In genomic region chr1:71837039-71837648, GRCm38 (mm10) we compare ENCODE assay signal across 11 mouse cellular contexts.
DNase-seq lines count a peak whose midpoint lies in the region; ATAC-seq lines count a peak whose summit lies in the region.
"Had no signal": no experiment of that assay in that cellular context is flagged by ENCODE, and none has a peak within 500 bp of the region (broad histone marks: within the 10 kb centered on the region; RNA-seq: fewer than 3 reads in every experiment).

No protein-coding gene starts in this region.

- WGBS in kidney, embryonic 14.5 days = 35% methylated on average over 20 of the region's 20 CpGs
- 64% methylated on average over 20 of the region's 20 CpGs for WGBS in liver, embryonic 15.5 days (ENCODE audit: insufficient replicate concordance)

- peak; percentile 54; the same call in 1 of the 2 replicates for ATAC-seq in kidney, embryonic 14.5 days (ENCODE audit: low FRiP score, low TSS enrichment)
- ATAC-seq in liver, embryonic 15.5 days (ENCODE audit: insufficient read depth) = peak; percentile 52; the same call in 1 of the 2 replicates

- H3K36me3 ChIP-seq in kidney, embryonic 14.5 days (ENCODE audit: control insufficient read depth, insufficient read depth, low read length) = no peaks in the 10 kb centered on the region
- H3K36me3 ChIP-seq in liver, embryonic 15.5 days (replicated peaks) = no peaks in the 10 kb centered on the region
- H3K36me3 ChIP-seq: forebrain, embryonic 10.5 days had no signal

- peak overlapping the region; percentile 30 for H3K4me2 ChIP-seq in kidney, embryonic 14.5 days (replicated peaks; ENCODE audit: low read depth, low read length)
- peak overlapping the region; percentile 33; the same call in 1 of the 2 replicates for H3K4me2 ChIP-seq in liver, embryonic 15.5 days

- no peak overlapping the region for H3K27ac ChIP-seq in kidney, embryonic 14.5 days (ENCODE audit: low read depth, low read length)
- peak overlapping the region; percentile 41; the same call in 1 of the 2 replicates for H3K27ac ChIP-seq in liver, embryonic 15.5 days (replicated peaks)
- H3K27ac ChIP-seq: macrophage had no signal

- H3K4me3 ChIP-seq in kidney, embryonic 14.5 days (ENCODE audit: low read length) = peak overlapping the region; percentile 10; the same call in 1 of the 2 replicates
- H3K4me3 ChIP-seq in liver, embryonic 15.5 days (replicated peaks) = no peak overlapping the region
- H3K4me3 ChIP-seq: forebrain, embryonic 10.5 days had no signal

- DNase-seq in urinary bladder, postnatal 25 days (ENCODE audit: low spot score) = peak; percentile 24
- DNase-seq in urinary bladder, postnatal 4 days (ENCODE audit: low spot score in 2 of 2) = no peak
- peak; percentile 86 for DNase-seq in yolk sac, embryonic 10.5 days (ENCODE audit: low spot score)
- DNase-seq in layer of hippocampus, postnatal 10 days (ENCODE audit: low spot score in 2 of 2) = no peak
- DNase-seq in heart, adult 8-10 months (ENCODE audit: low spot score) = no peak
- DNase-seq in cerebellum, adult 11-12 months = no peak
- DNase-seq: thymus, postnatal 14 days had no signal

- peaks cover 7% of the 10 kb centered on the region; the same call in 1 of the 2 replicates for H3K4me1 ChIP-seq in kidney, embryonic 14.5 days (ENCODE audit: control insufficient read depth, insufficient read depth, low read length)
- 0 out of 2 replicates have a peak, but pooled peaks cover 6% of the 10 kb centered on the region for H3K4me1 ChIP-seq in liver, embryonic 15.5 days (replicated peaks)

- peaks cover 6% of the 10 kb centered on the region; the same call in 1 of the 2 replicates for H3K9me3 ChIP-seq in kidney, embryonic 14.5 days (ENCODE audit: control insufficient read depth, low read length)
- no peaks in the 10 kb centered on the region for H3K9me3 ChIP-seq in liver, embryonic 15.5 days (replicated peaks)
- H3K9me3 ChIP-seq: forebrain, embryonic 10.5 days had no signal

- H3K27me3 ChIP-seq in kidney, embryonic 14.5 days (ENCODE audit: control insufficient read depth, insufficient read depth, low read length) = no peaks in the 10 kb centered on the region
- no peaks in the 10 kb centered on the region for H3K27me3 ChIP-seq in liver, embryonic 15.5 days

- no peak overlapping the region for H3K9ac ChIP-seq in kidney, embryonic 14.5 days (ENCODE audit: low read depth, low read length)
- H3K9ac ChIP-seq in liver, embryonic 15.5 days = no peak overlapping the region

Comparison
In these comparisons a context has a peak if more than half of its experiments do, and no peak if none do; other contexts are left out.
1. DNase-seq: peak in urinary bladder, postnatal 25 days (single experiment) and yolk sac, embryonic 10.5 days (single experiment); none in urinary bladder, postnatal 4 days (0 of 2), layer of hippocampus, postnatal 10 days (0 of 2), heart, adult 8-10 months (single experiment) and cerebellum, adult 11-12 months (single experiment).